Mouse (Mus musculus): ENCODE results near the gene Tgm4. TPM values are rescaled to one million over a fixed set of nuclear protein-coding genes. Genes with fewer than 3 reads are reported as not detected.

Tgm4 gene
- polyA plus RNA-seq, 1 experiment from 2014 or later: 0.47 TPM

DNA sequence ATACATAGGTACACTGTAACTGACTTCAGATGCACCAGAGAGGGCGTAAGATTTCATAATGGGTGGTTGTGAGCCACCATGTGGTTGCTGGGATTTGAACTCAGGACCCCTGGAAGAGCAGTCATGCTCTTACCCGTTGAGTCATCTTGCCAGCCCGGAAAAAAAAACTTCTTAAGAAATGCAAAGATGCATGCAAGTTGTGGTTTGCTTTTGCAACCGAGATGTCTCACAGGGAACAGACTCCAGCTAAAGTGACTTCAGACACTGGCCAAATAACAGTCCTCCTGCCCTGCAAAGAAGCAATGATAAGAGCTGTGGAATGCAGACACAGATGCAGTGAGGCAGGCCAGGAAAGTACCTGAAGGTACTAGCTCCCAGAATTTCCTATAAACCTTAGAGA, 56.3 kb downstream of the Tgm4 start:
- WGBS: 94% methylated on average over 4 of the region's 4 CpGs
- no peaks in the 10 kb centered on the region for H3K9me3 ChIP-seq (ENCODE audit: control insufficient read depth, low read length)
- H3K4me1 ChIP-seq (replicated peaks; ENCODE audit: control insufficient read depth, insufficient read depth, low read length): no peaks in the 10 kb centered on the region
- H3K9ac ChIP-seq (ENCODE audit: low read length): no peak overlapping the region
- no peaks in the 10 kb centered on the region for H3K27me3 ChIP-seq (ENCODE audit: control insufficient read depth, insufficient read depth, low read length)
- no peak overlapping the region for H3K4me2 ChIP-seq (ENCODE audit: low read depth, low read length, severe bottlenecking)
- H3K27ac ChIP-seq (ENCODE audit: low read depth, low read length): no peak overlapping the region
- no peak for DNase-seq (ENCODE audit: low spot score)
- ATAC-seq (replicated peaks; ENCODE audit: low FRiP score): no peak
- no peak overlapping the region for H3K4me3 ChIP-seq (ENCODE audit: low read depth, low read length)
- H3K36me3 ChIP-seq (ENCODE audit: control insufficient read depth, insufficient read depth, low read length): no peaks in the 10 kb centered on the region; the same call in none of the 2 replicates

DNA sequence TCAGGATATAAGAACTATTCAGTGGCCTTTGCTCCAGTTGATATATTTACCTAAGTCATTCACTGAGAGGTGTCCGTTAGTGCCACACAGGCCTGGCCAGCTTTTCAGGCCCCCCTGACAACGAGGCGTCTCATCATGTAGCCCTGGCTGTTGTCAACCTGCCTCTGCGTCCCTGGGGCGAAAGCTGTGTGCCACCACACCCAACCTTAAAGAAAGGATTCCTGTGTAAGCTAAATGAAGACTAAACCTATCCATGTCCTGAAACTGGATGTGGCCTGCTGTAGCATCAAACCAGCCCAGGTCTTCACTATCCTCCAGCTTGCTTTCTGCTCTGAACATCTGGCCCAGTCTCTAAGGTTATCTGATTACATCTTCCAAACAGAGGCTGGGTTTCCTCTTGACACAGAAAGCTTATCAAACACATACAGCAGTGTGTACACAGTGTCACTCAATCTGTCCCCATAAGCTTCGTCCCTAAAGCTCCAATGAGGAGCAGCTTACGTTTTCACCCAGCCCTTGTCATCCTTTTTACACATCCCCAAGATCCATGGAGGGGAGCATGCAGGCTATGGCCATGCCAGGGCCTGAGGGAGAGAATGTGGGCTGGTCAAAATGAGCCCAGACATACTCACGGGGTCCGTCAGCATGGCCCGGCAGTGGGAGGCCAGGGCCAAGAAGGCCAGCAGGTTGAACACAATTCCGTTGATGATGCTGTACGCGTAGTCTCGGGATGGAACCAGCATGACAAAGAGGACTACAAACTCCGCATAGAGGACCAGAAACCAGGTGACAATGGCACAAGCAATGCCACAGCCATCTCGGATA, 65.3 kb downstream of the Tgm4 start:
- 95% methylated on average over 16 of the region's 16 CpGs for WGBS
- H3K36me3 ChIP-seq (ENCODE audit: control insufficient read depth, insufficient read depth, low read length): peaks cover 5% of the 10 kb centered on the region
- no peak overlapping the region for H3K9ac ChIP-seq (ENCODE audit: low read length)
- H3K27me3 ChIP-seq (ENCODE audit: control insufficient read depth, insufficient read depth, low read length): no peaks in the 10 kb centered on the region
- no peak overlapping the region for H3K27ac ChIP-seq (ENCODE audit: low read depth, low read length)
- ATAC-seq (replicated peaks; ENCODE audit: low FRiP score) (no peak), DNase-seq (ENCODE audit: low spot score) (no peak)
- H3K4me2 ChIP-seq (ENCODE audit: low read depth, low read length, severe bottlenecking): no peak overlapping the region
- H3K4me1 ChIP-seq (replicated peaks; ENCODE audit: control insufficient read depth, insufficient read depth, low read length): no peaks in the 10 kb centered on the region
- H3K4me3 ChIP-seq (ENCODE audit: low read depth, low read length): no peak overlapping the region
- no peaks in the 10 kb centered on the region for H3K9me3 ChIP-seq (ENCODE audit: control insufficient read depth, low read length)

DNA sequence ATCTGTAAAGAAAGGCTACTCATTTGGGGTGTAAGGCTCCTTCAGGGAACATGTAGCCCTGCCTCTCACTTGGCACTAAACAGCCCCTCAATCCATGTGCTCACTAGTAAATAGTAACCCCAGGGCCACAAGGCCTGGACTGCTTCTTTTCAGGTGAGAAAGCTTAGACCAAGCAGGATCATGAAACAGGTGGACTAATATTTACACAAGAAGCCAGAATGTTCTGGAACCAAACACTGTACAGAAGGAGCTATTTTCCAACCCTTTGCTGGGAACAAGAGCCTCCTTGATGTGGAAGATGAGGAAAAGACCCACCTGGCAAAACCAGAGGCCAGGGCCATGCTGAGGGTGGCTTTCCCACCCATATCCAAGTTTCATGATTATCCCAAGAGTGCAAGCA, 68.9 kb downstream of the Tgm4 start:
- DNase-seq (ENCODE audit: low spot score): no peak
- H3K36me3 ChIP-seq (ENCODE audit: control insufficient read depth, insufficient read depth, low read length): no peaks in the 10 kb centered on the region; the same call in 1 of the 2 replicates
- H3K27ac ChIP-seq (ENCODE audit: low read depth, low read length): no peak overlapping the region

DNA sequence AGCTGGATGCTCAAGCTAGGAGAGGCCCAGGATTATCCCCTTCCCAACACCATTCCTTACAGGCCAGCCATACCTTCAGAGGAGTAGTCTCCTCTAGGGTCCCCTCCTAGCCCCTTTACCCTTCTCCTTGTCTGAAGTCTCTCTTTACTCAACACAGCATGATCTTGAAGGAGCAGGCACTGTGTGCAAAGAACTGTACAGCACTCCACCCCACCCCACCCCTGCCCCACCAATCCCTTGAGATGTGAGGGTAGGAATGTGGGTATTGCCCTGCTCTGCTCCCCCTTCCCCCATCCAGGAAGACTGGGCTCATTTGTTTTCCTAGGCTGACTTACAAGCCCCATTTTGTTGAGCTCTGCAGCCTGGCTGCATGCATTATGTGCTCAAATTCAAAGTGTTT, 69.8 kb downstream of the Tgm4 start:
- no peaks in the 10 kb centered on the region for H3K9me3 ChIP-seq (ENCODE audit: control insufficient read depth, low read length)
- no peak overlapping the region for H3K4me3 ChIP-seq (ENCODE audit: low read depth, low read length)
- no peaks in the 10 kb centered on the region; the same call in 1 of the 2 replicates for H3K36me3 ChIP-seq (ENCODE audit: control insufficient read depth, insufficient read depth, low read length)
- H3K27me3 ChIP-seq (ENCODE audit: control insufficient read depth, insufficient read depth, low read length): no peaks in the 10 kb centered on the region
- H3K27ac ChIP-seq (ENCODE audit: low read depth, low read length): no peak overlapping the region
- no peak for ATAC-seq (replicated peaks; ENCODE audit: low FRiP score)
- H3K9ac ChIP-seq (ENCODE audit: low read length): no peak overlapping the region
- no peak for DNase-seq (ENCODE audit: low spot score)
- H3K4me2 ChIP-seq (ENCODE audit: low read depth, low read length, severe bottlenecking): no peak overlapping the region
- no peaks in the 10 kb centered on the region for H3K4me1 ChIP-seq (replicated peaks; ENCODE audit: control insufficient read depth, insufficient read depth, low read length)

More for the DNA sequence above, 68.9 kb downstream of the Tgm4 start:
- no peak overlapping the region for H3K4me3 ChIP-seq (ENCODE audit: low read depth, low read length)
- no peak overlapping the region for H3K4me2 ChIP-seq (ENCODE audit: low read depth, low read length, severe bottlenecking)
- no peaks in the 10 kb centered on the region for H3K4me1 ChIP-seq (replicated peaks; ENCODE audit: control insufficient read depth, insufficient read depth, low read length)
- H3K27me3 ChIP-seq (ENCODE audit: control insufficient read depth, insufficient read depth, low read length): no peaks in the 10 kb centered on the region
- no peak overlapping the region for H3K9ac ChIP-seq (ENCODE audit: low read length)
- no peaks in the 10 kb centered on the region for H3K9me3 ChIP-seq (ENCODE audit: control insufficient read depth, low read length)
- ATAC-seq (replicated peaks; ENCODE audit: low FRiP score): no peak

DNA sequence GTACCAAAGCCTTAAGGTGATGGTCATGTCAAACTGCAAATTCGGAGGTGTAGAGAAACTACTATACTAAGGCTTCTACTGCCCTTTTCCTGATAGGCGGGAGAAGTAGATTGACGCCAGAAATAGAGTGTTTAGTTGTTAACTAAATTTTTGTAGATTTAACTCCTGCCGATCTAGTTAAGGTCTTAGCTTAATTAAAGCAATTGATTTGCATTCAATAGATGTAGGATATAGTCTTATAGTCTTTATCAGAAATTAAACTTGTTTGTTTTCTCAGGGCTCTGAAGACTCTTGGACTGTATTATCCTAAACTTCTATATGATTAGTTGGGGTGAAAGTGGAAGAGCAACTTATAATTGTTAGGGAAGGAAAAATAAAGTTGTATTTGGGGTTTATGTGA, 72.7 kb downstream of the Tgm4 start:
- no peaks in the 10 kb centered on the region for H3K27me3 ChIP-seq (ENCODE audit: control insufficient read depth, insufficient read depth, low read length)
- H3K9ac ChIP-seq (ENCODE audit: low read length): no peak overlapping the region
- no peaks in the 10 kb centered on the region for H3K9me3 ChIP-seq (ENCODE audit: control insufficient read depth, low read length)
- no peak overlapping the region for H3K27ac ChIP-seq (ENCODE audit: low read depth, low read length)
- no peak for ATAC-seq (replicated peaks; ENCODE audit: low FRiP score)
- H3K36me3 ChIP-seq (ENCODE audit: control insufficient read depth, insufficient read depth, low read length): no peaks in the 10 kb centered on the region; the same call in 1 of the 2 replicates
- DNase-seq (ENCODE audit: low spot score): no peak
- WGBS: 95% methylated on average over 4 of the region's 4 CpGs
- no peak overlapping the region for H3K4me3 ChIP-seq (ENCODE audit: low read depth, low read length)
- H3K4me1 ChIP-seq (replicated peaks; ENCODE audit: control insufficient read depth, insufficient read depth, low read length): peaks cover 5% of the 10 kb centered on the region; the same call in 1 of the 2 replicates
- H3K4me2 ChIP-seq (ENCODE audit: low read depth, low read length, severe bottlenecking): no peak overlapping the region

DNA sequence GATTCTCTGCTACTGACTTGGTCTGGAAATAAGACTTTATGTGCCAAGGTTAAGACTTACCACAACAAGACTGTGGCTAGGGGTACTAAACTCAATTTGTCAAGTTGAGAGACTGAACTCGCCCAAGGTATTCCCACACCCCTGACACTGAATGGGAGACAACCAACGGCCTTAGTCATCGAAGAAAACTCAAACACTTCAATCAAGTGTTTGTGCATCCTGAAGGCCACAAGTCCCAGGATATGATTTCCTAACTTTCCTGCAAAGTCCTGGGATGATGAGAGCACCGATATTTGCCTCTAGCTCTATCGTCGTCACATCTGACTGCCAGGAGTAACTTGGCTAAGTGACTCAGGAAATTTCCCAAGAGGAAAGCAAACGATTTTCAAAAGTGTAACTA, 74.7 kb downstream of the Tgm4 start:
- ATAC-seq (replicated peaks; ENCODE audit: low FRiP score) (no peak), DNase-seq (ENCODE audit: low spot score) (no peak)
- no peak overlapping the region for H3K27ac ChIP-seq (ENCODE audit: low read depth, low read length)
- H3K9me3 ChIP-seq (ENCODE audit: control insufficient read depth, low read length): no peaks in the 10 kb centered on the region
- H3K4me1 ChIP-seq (replicated peaks; ENCODE audit: control insufficient read depth, insufficient read depth, low read length): peaks cover 6% of the 10 kb centered on the region; the same call in 1 of the 2 replicates
- no peak overlapping the region for H3K4me2 ChIP-seq (ENCODE audit: low read depth, low read length, severe bottlenecking)
- H3K9ac ChIP-seq (ENCODE audit: low read length): no peak overlapping the region
- H3K36me3 ChIP-seq (ENCODE audit: control insufficient read depth, insufficient read depth, low read length): no peaks in the 10 kb centered on the region; the same call in 1 of the 2 replicates
- 94% methylated on average over 7 of the region's 7 CpGs for WGBS
- no peaks in the 10 kb centered on the region for H3K27me3 ChIP-seq (ENCODE audit: control insufficient read depth, insufficient read depth, low read length)
- H3K4me3 ChIP-seq (ENCODE audit: low read depth, low read length): no peak overlapping the region

DNA sequence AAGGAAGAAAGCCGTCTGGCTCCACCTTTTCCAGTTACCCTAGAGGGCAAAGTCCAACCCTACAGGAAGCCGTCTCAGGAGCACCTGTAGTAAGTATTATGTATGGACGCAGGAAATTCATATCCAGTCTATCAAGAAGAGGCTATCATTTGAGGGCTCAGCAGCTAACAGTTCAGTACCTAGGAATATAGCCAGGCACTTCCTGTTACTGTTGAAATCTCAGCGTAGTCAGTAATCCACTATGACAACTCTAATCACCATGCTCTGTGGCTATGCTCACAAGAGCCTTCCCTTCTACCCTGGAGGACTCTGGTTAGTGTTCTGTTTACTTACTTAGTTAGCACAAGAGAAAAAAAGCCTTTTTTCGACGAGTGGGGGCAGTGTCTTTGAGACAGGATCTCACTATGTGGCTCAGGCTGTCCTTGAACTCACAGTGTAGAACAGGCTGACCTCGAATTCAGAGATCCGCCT, 77.3 kb downstream of the Tgm4 start:
- no peaks in the 10 kb centered on the region; the same call in 1 of the 2 replicates for H3K36me3 ChIP-seq (ENCODE audit: control insufficient read depth, insufficient read depth, low read length)
- peak overlapping the region; percentile 90 for H3K4me2 ChIP-seq (ENCODE audit: low read depth, low read length, severe bottlenecking)
- no peak overlapping the region for H3K27ac ChIP-seq (ENCODE audit: low read depth, low read length)
- peak overlapping the region; percentile 90 for H3K4me3 ChIP-seq (ENCODE audit: low read depth, low read length)
- DNase-seq (ENCODE audit: low spot score) (no peak), ATAC-seq (replicated peaks; ENCODE audit: low FRiP score) (no peak)
- no peaks in the 10 kb centered on the region for H3K27me3 ChIP-seq (ENCODE audit: control insufficient read depth, insufficient read depth, low read length)
- no peaks in the 10 kb centered on the region for H3K9me3 ChIP-seq (ENCODE audit: control insufficient read depth, low read length)
- peak overlapping the region; percentile 96 for H3K9ac ChIP-seq (ENCODE audit: low read length)
- peaks cover 6% of the 10 kb centered on the region; the same call in 1 of the 2 replicates for H3K4me1 ChIP-seq (replicated peaks; ENCODE audit: control insufficient read depth, insufficient read depth, low read length)
- WGBS: 65% methylated on average over 8 of the region's 8 CpGs

DNA sequence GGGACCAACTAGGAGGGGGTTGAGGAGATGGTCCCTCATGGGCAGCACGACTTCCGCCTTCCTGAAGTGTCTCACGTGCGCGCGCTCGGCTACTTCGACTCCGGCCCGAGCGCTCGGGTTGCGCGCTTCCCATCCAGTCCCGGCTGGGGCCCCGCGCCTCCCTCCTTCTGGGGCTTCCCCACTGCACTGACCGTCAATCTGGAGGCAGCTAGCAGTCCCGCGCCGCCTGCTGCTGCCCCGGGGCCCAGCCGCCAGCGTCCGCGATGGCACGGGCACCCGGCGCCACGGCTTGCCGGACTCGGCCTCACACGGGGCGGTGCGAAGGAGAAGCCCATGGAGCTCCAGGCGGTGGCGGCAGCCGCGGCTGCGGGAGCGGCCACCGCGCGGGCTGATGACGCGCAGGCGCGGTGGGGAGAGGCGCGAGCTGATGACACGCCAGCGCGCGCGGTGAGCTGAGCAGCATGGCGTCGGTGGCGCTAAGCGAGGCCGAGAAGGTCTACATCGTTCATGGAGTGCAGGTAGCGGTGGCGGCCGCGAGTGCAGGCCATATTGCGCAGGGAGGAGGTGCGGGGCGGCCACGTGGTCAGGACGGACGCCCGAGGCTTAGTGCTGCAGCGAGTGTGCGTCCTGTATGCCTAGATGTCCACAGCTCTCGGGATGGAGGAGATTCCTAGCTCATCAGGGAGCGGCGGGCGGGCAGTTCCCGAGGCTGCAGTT, 78.4 kb downstream of the Tgm4 start, which contains the start of the genes Zdhhc3 and Exosc7:
Zdhhc3 (minus strand) TSS at position 401 of the 717 bp plus-strand sequence.
Exosc7 (plus strand) TSS at position 411 of the 717 bp plus-strand sequence.
- Histone ChIP-seq H3K4me2 (ENCODE audit: low read depth, low read length, severe bottlenecking) (peak within 1 kb of the TSS; percentile 90), H3K27me3 (ENCODE audit: control insufficient read depth, insufficient read depth, low read length) (no peaks in the 10 kb centered on the region), H3K9me3 (ENCODE audit: control insufficient read depth, low read length) (no peaks in the 10 kb centered on the region), H3K4me3 (ENCODE audit: low read depth, low read length) (peak within 1 kb of the TSS; percentile 90), H3K9ac (ENCODE audit: low read length) (peak within 1 kb of the TSS; percentile 96), H3K4me1 (replicated peaks; ENCODE audit: control insufficient read depth, insufficient read depth, low read length) (peaks cover 6% of the 10 kb centered on the region; the same call in 1 of the 2 replicates), H3K27ac (ENCODE audit: low read depth, low read length) (peak within 1 kb of the TSS; percentile 91), H3K36me3 (ENCODE audit: control insufficient read depth, insufficient read depth, low read length) (no peaks in the 10 kb centered on the region)
- ATAC-seq (replicated peaks; ENCODE audit: low FRiP score): peak; percentile 95
- whole genome bisulfite sequencing: under 1% methylated on average over 74 of the region's 79 CpGs
- peak; percentile 93 for DNase-seq (ENCODE audit: low spot score)
